Mouse (Mus musculus) kidney, postnatal 36 days (tissue): ENCODE measurements at regions not wholly inside any gene's neighbourhood (a gene's known extent, or its start where the extent isn't known, plus 50 kb on each side); places are given as distances from the start of the nearest gene placed in this dataset.
A peak's percentile ranks its signal among the peaks of the same experiment; 100 is the strongest.

Experiments
- DNase-seq, 2 experiments: peaks; one replicate each; pipeline ENCODE4 v3.0.0; 2021 to 2022; ENCODE audit warnings: mixed read lengths in 2 of 2

GRCm38 (mm10) chr15:72101730-72102129 lies 1732.6 kb upstream of the Gm6569 start:
- no peak for DNase-seq

GRCm38 (mm10) chr15:72105830-72106413 lies 1728.4 kb upstream of the Gm6569 start:
- DNase-seq = no peak

GRCm38 (mm10) chr15:72110520-72110919 lies 1723.8 kb upstream of the Gm6569 start:
- no peak for DNase-seq

GRCm38 (mm10) chr15:72116772-72117171 lies 1717.6 kb upstream of the Gm6569 start:
- DNase-seq = no peak

- DNase-seq = no peak
Observed at GRCm38 (mm10) chr15:72134226-72134625, 1700.1 kb upstream of the Gm6569 start.

- DNase-seq = no peak
Observed at GRCm38 (mm10) chr15:72135992-72136617, 1698.3 kb upstream of the Gm6569 start.

- no peak for DNase-seq
Observed at GRCm38 (mm10) chr15:72140122-72140521, 1694.2 kb upstream of the Gm6569 start.

- no peak for DNase-seq
Observed at GRCm38 (mm10) chr15:72150581-72150980, 1683.8 kb upstream of the Gm6569 start.

GRCm38 (mm10) chr15:72158505-72158904 lies 1675.9 kb upstream of the Gm6569 start:
- DNase-seq = no peak

- peak in 1 of 2 experiments; percentile 45 for DNase-seq
Observed at GRCm38 (mm10) chr15:72200861-72201260, 1633.5 kb upstream of the Gm6569 start.

- peak in 1 of 2 experiments; percentile 2 for DNase-seq
Observed at GRCm38 (mm10) chr15:72201791-72202190, 1632.6 kb upstream of the Gm6569 start.

- DNase-seq = no peak
Observed at GRCm38 (mm10) chr15:72205240-72205799, 1629.0 kb upstream of the Gm6569 start.

- DNase-seq = peak; percentile 36 to 84
Observed at GRCm38 (mm10) chr15:72205950-72206349, 1628.4 kb upstream of the Gm6569 start.

GRCm38 (mm10) chr15:72207589-72207988 lies 1626.8 kb upstream of the Gm6569 start:
- DNase-seq = no peak

- DNase-seq = no peak
Observed at GRCm38 (mm10) chr15:72208076-72208475, 1626.3 kb upstream of the Gm6569 start.

GRCm38 (mm10) chr15:72208973-72209372 lies 1625.4 kb upstream of the Gm6569 start:
- DNase-seq = no peak

GRCm38 (mm10) chr15:72217731-72218130 lies 1616.6 kb upstream of the Gm6569 start:
- DNase-seq = no peak

- DNase-seq = no peak
Observed at GRCm38 (mm10) chr15:72219985-72220384, 1614.4 kb upstream of the Gm6569 start.

- no peak for DNase-seq
Observed at GRCm38 (mm10) chr15:72220786-72221185, 1613.6 kb upstream of the Gm6569 start.

GRCm38 (mm10) chr15:72232355-72232754 lies 1602.0 kb upstream of the Gm6569 start:
- DNase-seq = no peak

- DNase-seq = no peak
Observed at GRCm38 (mm10) chr15:72264619-72265018, 1569.7 kb upstream of the Gm6569 start.

- DNase-seq = no peak
Observed at GRCm38 (mm10) chr15:72283846-72284245, 1550.5 kb upstream of the Gm6569 start.

- DNase-seq = no peak
Observed at GRCm38 (mm10) chr15:72296648-72297047, 1537.7 kb upstream of the Gm6569 start.

- DNase-seq = no peak
Observed at GRCm38 (mm10) chr15:72312417-72312816, 1521.9 kb upstream of the Gm6569 start.
